ENCODE assay signal across 8 mouse cellular contexts in the genomic region with DNA sequence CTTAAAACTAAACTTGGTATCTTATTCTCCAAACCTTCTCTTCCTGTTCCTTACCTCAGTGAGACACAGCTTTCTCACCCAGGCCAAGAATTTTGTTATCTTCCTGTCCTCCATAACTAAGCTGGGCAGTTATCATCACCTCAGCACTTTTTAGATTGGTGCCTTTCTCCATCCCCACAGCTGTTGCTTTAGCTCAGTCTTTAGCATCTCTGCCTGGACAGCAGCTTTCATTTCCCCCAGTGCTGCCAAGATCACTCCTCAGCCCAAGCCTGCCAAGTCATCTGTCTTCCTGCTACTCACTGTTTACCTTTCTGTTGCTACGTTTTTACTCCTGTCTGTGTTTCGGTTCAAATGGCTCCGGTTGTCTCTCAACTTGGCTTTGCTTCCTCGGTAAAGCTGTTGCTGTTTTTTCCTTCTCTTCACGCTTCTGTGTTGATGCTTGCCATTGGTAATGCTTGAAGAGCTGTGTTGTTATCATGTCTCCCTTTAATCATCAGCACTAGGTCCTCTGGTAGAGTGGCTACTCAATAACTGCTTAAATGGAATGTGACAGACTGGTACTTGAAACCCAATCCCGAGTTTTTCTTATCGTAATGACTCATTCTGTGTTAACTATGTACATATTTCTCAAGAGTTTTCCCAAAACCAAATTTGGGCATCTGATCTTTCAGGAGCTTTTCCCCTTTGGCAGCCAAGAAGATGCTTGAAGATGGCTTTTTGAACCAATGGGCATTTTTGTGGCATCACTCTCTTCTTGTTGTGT. TPM values are rescaled to one million over a fixed set of nuclear protein-coding genes. Genes with fewer than 3 reads are reported as not detected.
DNase-seq lines count a peak whose midpoint lies in the region; ATAC-seq and TF ChIP-seq lines count a peak whose summit lies in the region.

No protein-coding gene starts in this region.

- TF ChIP-seq CTCF in brain, embryonic 14.5 days (IDR thresholded peaks at IDR 0.05; ENCODE audit: borderline replicate concordance, extremely low read depth, insufficient read depth, insufficient read length), result no peak

- H3K27me3 ChIP-seq in limb, embryonic 14.5 days (ENCODE audit: control insufficient read depth, insufficient read depth, low read length), result no peaks in the 10 kb centered on the region
- no peaks in the 10 kb centered on the region for H3K27me3 ChIP-seq in limb, embryonic 10.5 days (ENCODE audit: low read depth, poor library complexity, severe bottlenecking)
- H3K27me3 ChIP-seq in forebrain, embryonic 16.5 days (replicated peaks; ENCODE audit: control insufficient read depth, insufficient read depth, low read length), result no peaks in the 10 kb centered on the region
- H3K27me3 ChIP-seq in liver, embryonic 11.5 days (replicated peaks; ENCODE audit: control insufficient read depth, insufficient read depth, low read length), result no peaks in the 10 kb centered on the region

- intact Hi-C loops in left cerebral cortex, postnatal 36 days (cut with DNase I), result no loop called here

- 25% methylated on average over 7 of the region's 7 CpGs for WGBS in limb, embryonic 14.5 days
- WGBS in limb, embryonic 10.5 days, result 22% methylated on average over 7 of the region's 7 CpGs
- 42% methylated on average over 7 of the region's 7 CpGs for WGBS in forebrain, embryonic 16.5 days
- WGBS in liver, embryonic 11.5 days, result 37% methylated on average over 7 of the region's 7 CpGs

- no peak overlapping the region for H3K4me2 ChIP-seq in limb, embryonic 14.5 days (replicated peaks; ENCODE audit: low read depth, low read length, severe bottlenecking)
- no peak overlapping the region for H3K4me2 ChIP-seq in forebrain, embryonic 16.5 days (ENCODE audit: low read length)
- H3K4me2 ChIP-seq in liver, embryonic 11.5 days, result peak overlapping the region; percentile 21

- no peak for ATAC-seq in limb, embryonic 14.5 days (ENCODE audit: low FRiP score, low read depth)
- peak; percentile 48 for ATAC-seq in forebrain, embryonic 16.5 days
- ATAC-seq in liver, embryonic 11.5 days (replicated peaks; ENCODE audit: low FRiP score), result no peak

- DNase-seq in limb, embryonic 14.5 days (ENCODE audit: low spot score), result peak; percentile 3
- DNase-seq in limb, embryonic 10.5 days (ENCODE audit: low spot score), result no peak
- DNase-seq in brain, embryonic 14.5 days (ENCODE audit: low read depth), result peak; percentile 82
- DNase-seq in liver, embryonic 11.5 days (ENCODE audit: low spot score), result no peak
- no peak for DNase-seq in testis, postnatal 10 days (ENCODE audit: low spot score)
- DNase-seq in left cerebral cortex, postnatal 36 days (ENCODE audit: low spot score in 2 of 2), result no peak
- no peak for DNase-seq in adrenal gland, adult (ENCODE audit: inconsistent age in 2 of 2, low spot score in 1 of 2)

- H3K9ac ChIP-seq in limb, embryonic 14.5 days (ENCODE audit: low read depth, low read length, severe bottlenecking), result no peak overlapping the region
- no peak overlapping the region for H3K9ac ChIP-seq in forebrain, embryonic 16.5 days (replicated peaks; ENCODE audit: low read depth, low read length)
- H3K9ac ChIP-seq in liver, embryonic 11.5 days (ENCODE audit: low read depth, low read length), result no peak overlapping the region

- peaks cover 11% of the 10 kb centered on the region for H3K4me1 ChIP-seq in limb, embryonic 14.5 days (ENCODE audit: control insufficient read depth, insufficient read depth, low read length)
- peaks cover 35% of the 10 kb centered on the region for H3K4me1 ChIP-seq in limb, embryonic 10.5 days
- peaks cover 20% of the 10 kb centered on the region for H3K4me1 ChIP-seq in forebrain, embryonic 16.5 days (replicated peaks; ENCODE audit: control insufficient read depth, insufficient read depth, low read length)
- peaks cover 10% of the 10 kb centered on the region for H3K4me1 ChIP-seq in liver, embryonic 11.5 days (replicated peaks; ENCODE audit: control insufficient read depth, insufficient read depth, low read length)

- TF ChIP-seq POLR2A in limb, embryonic 14.5 days (IDR thresholded peaks at IDR 0.05; ENCODE audit: borderline replicate concordance, extremely low read depth, insufficient read depth, insufficient read length), result no peak
- no peak for TF ChIP-seq POLR2A in brain, embryonic 14.5 days (IDR thresholded peaks at IDR 0.05; ENCODE audit: borderline replicate concordance, extremely low read depth, insufficient read depth, insufficient read length, poor library complexity, severe bottlenecking)

- no peaks in the 10 kb centered on the region for H3K9me3 ChIP-seq in limb, embryonic 14.5 days (ENCODE audit: control insufficient read depth, low read length)
- H3K9me3 ChIP-seq in limb, embryonic 10.5 days (replicated peaks), result no peaks in the 10 kb centered on the region
- no peaks in the 10 kb centered on the region for H3K9me3 ChIP-seq in forebrain, embryonic 16.5 days (ENCODE audit: control insufficient read depth, low read length)
- H3K9me3 ChIP-seq in liver, embryonic 11.5 days (ENCODE audit: control insufficient read depth, low read length), result no peaks in the 10 kb centered on the region

- H3K27ac ChIP-seq in limb, embryonic 14.5 days (replicated peaks; ENCODE audit: low read depth, low read length), result no peak overlapping the region
- no peak overlapping the region for H3K27ac ChIP-seq in limb, embryonic 10.5 days
- peak overlapping the region; percentile 73 for H3K27ac ChIP-seq in forebrain, embryonic 16.5 days (ENCODE audit: low read length)
- H3K27ac ChIP-seq in liver, embryonic 11.5 days (ENCODE audit: low read depth, low read length), result no peak overlapping the region

- H3K36me3 ChIP-seq in limb, embryonic 14.5 days (ENCODE audit: control insufficient read depth, insufficient read depth, low read length), result no peaks in the 10 kb centered on the region
- H3K36me3 ChIP-seq in limb, embryonic 10.5 days, result 0 out of 2 replicates have a peak, but pooled peaks cover 11% of the 10 kb centered on the region
- no peaks in the 10 kb centered on the region for H3K36me3 ChIP-seq in forebrain, embryonic 16.5 days (ENCODE audit: control insufficient read depth, insufficient read depth)
- no peaks in the 10 kb centered on the region for H3K36me3 ChIP-seq in liver, embryonic 11.5 days (ENCODE audit: control insufficient read depth, insufficient read depth, low read length)

- no peak overlapping the region for H3K4me3 ChIP-seq in limb, embryonic 14.5 days (replicated peaks; ENCODE audit: low read length)
- H3K4me3 ChIP-seq in limb, embryonic 10.5 days, result no peak overlapping the region
- no peak overlapping the region for H3K4me3 ChIP-seq in forebrain, embryonic 16.5 days (replicated peaks; ENCODE audit: low read length)
- H3K4me3 ChIP-seq in liver, embryonic 11.5 days (ENCODE audit: low read depth, low read length), result no peak overlapping the region

RNA-seq across cellular contexts. Expression of a gene that starts 26.8 kb away (rescaled TPM):
- polyA plus RNA-seq in limb, embryonic 14.5 days (2012; rRNA removed), result 56.5 and 114 TPM in 2 replicates
- 49.9 and 52.5 TPM in 2 replicates for polyA plus RNA-seq in limb, embryonic 14.5 days (2014; fragmentation: Nextera tagmentation; extraction: Ambion mirVana)
- 29.6 and 39.6 TPM in 2 replicates for polyA plus RNA-seq in limb, embryonic 10.5 days (2016; fragmentation: Nextera tagmentation; extraction: Ambion mirVana)
- polyA plus RNA-seq in brain, embryonic 14.5 days (2012; rRNA removed), result 150 and 158 TPM in 2 replicates
- 118 and 119 TPM in 2 replicates for polyA plus RNA-seq in forebrain, embryonic 16.5 days (2015; fragmentation: Nextera tagmentation; extraction: Ambion mirVana)
- 16.2 and 18.8 TPM in 2 replicates for polyA plus RNA-seq in liver, embryonic 11.5 days (2014; fragmentation: Nextera tagmentation; extraction: Ambion mirVana)
- 100 to 1,000 TPM; 240 to 242 TPM for total RNA-seq in left cerebral cortex, postnatal 36 days (2021)

Comparison
In these comparisons a context has a peak if more than half of its experiments do, and no peak if none do; other contexts are left out.
1. DNase-seq: peak in limb, embryonic 14.5 days (single experiment) and brain, embryonic 14.5 days (single experiment); none in limb, embryonic 10.5 days (single experiment), liver, embryonic 11.5 days (single experiment), testis, postnatal 10 days (single experiment), left cerebral cortex, postnatal 36 days (0 of 2) and adrenal gland, adult (0 of 2).